Mouse (Mus musculus) lung, embryonic 16.5 days (tissue): ENCODE data around the gene Gja4. TPM values are rescaled to one million over a fixed set of nuclear protein-coding genes. Genes with fewer than 3 reads are reported as not detected.
A peak's percentile ranks its signal among the peaks of the same experiment; 100 is the strongest.

Source experiments
- ATAC-seq: fragments of 200-750 bp; cut with Nextera tagmentation; 2 replicates; pipeline ENCODE4 v1.8.0; 2017; ENCODE audit warnings: low read depth, mild to moderate bottlenecking, moderate library complexity
- H3K27ac ChIP-seq: fragments of 300-500 bp; sonication (generic); 2 replicates; pipeline ENCODE4 v1.5.1; 2014; ENCODE audit warnings: mild to moderate bottlenecking, control low read depth, low read length
- H3K27me3 ChIP-seq: fragments of 300-500 bp; sonication (generic); 2 replicates; pipeline ENCODE4 v1.6.1; 2014; ENCODE audit warnings: low read depth, low read length, mixed read lengths; ENCODE audit not compliant: control insufficient read depth, insufficient read depth
- H3K36me3 ChIP-seq: fragments of 300-500 bp; sonication (generic); 2 replicates; pipeline ENCODE4 v1.6.1; 2014; ENCODE audit warnings: low read length; ENCODE audit not compliant: control insufficient read depth, insufficient read depth
- H3K4me1 ChIP-seq: fragments of 300-500 bp; sonication (generic); replicated peaks from 2 replicates; pipeline ENCODE4 v1.6.1; 2014; ENCODE audit warnings: low read length, mixed read lengths; ENCODE audit not compliant: control insufficient read depth, insufficient read depth
- H3K4me2 ChIP-seq: fragments of 300-500 bp; sonication (generic); 2 replicates; pipeline ENCODE4 v1.6.1; 2014; ENCODE audit warnings: low read depth, low read length, control low read depth
- H3K4me3 ChIP-seq: fragments of 300-500 bp; sonication (generic); 2 replicates; pipeline ENCODE4 v1.5.1; 2014; ENCODE audit warnings: mild to moderate bottlenecking, low read length, control low read depth
- H3K9ac ChIP-seq: fragments of 300-500 bp; sonication (generic); 2 replicates; pipeline ENCODE4 v1.6.1; 2014; ENCODE audit warnings: low read length, control low read depth
- H3K9me3 ChIP-seq: fragments of 300-500 bp; sonication (generic); 2 replicates; pipeline ENCODE4 v1.6.1; 2016; ENCODE audit warnings: low read length; ENCODE audit not compliant: control insufficient read depth
- WGBS: fragments of 180-500 bp; shearing (Covaris S2); extraction: QIAGEN DNeasy Blood & Tissue Kit; methylation state at CpG from one replicate; pipeline ENCODE4 v1.1.7; 2014; 5-methylcytosine and 5-hydroxymethylcytosine counted together
- polyA plus RNA-seq: library from polyadenylated mRNA; unstranded; fragments of >200 nt; fragmentation: Nextera tagmentation; extraction: Ambion mirVana; gene quantifications from 2 replicates; pipeline ENCODE4 v1.2.1, GENCODE M21; 2015

Gja4 gene
- polyA plus RNA-seq, 1 experiment from 2014 or later, result 41.2 TPM

- WGBS, result 68% methylated on average over 5 of the region's 5 CpGs
- no peak; the same call in 1 of the 2 replicates for ATAC-seq
These were observed 49.7 kb downstream of the Gja4 start for GRCm38 (mm10) chr4:127264183-127264554.

GRCm38 (mm10) chr4:127263438-127264182, 50.2 kb downstream of the Gja4 start:
- 52% methylated on average over 19 of the region's 19 CpGs for WGBS
- no peaks in the 10 kb centered on the region for H3K4me1 ChIP-seq
- H3K27me3 ChIP-seq, result no peaks in the 10 kb centered on the region
- H3K27ac ChIP-seq, result peak overlapping the region; percentile 84
- peak; percentile 88 for ATAC-seq
- H3K4me2 ChIP-seq, result no peak overlapping the region
- H3K4me3 ChIP-seq, result no peak overlapping the region
- H3K9me3 ChIP-seq, result no peaks in the 10 kb centered on the region
- H3K9ac ChIP-seq, result no peak overlapping the region
- no peaks in the 10 kb centered on the region for H3K36me3 ChIP-seq

More at GRCm38 (mm10) chr4:127264183-127264554, 49.7 kb downstream of the Gja4 start:
- H3K4me2 ChIP-seq, result no peak overlapping the region
- no peak overlapping the region for H3K9ac ChIP-seq
- no peaks in the 10 kb centered on the region for H3K36me3 ChIP-seq
- no peaks in the 10 kb centered on the region for H3K4me1 ChIP-seq
- no peak overlapping the region for H3K4me3 ChIP-seq
- no peaks in the 10 kb centered on the region for H3K9me3 ChIP-seq
- H3K27ac ChIP-seq, result peak overlapping the region; percentile 83
- peaks cover under 1% of the 10 kb centered on the region; the same call in 1 of the 2 replicates for H3K27me3 ChIP-seq

DNA sequence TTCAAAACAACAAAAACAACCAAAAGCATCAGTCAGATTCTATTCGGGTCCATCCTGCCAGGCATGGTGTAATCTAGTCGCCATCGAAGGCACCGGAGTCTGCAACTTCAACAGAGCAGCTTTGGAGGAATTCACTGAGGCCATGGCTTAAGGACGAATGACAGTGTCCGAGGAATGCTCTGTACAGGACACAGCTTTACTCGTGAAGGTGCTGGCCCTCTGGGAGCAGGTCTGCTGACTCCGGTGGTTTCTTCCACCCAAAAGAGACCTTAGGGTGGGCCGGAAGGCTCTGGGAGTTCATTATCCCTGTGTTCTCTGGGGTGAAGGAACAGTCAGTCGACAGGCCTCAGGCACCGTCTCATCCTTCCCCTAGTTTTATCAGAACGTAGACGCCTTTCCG, 52.2 kb downstream of the Gja4 start:
- no peak for ATAC-seq
- H3K4me3 ChIP-seq, result no peak overlapping the region
- H3K36me3 ChIP-seq, result no peaks in the 10 kb centered on the region
- peaks cover 8% of the 10 kb centered on the region for H3K4me1 ChIP-seq
- H3K9me3 ChIP-seq, result no peaks in the 10 kb centered on the region
- H3K4me2 ChIP-seq, result no peak overlapping the region
- no peak overlapping the region for H3K9ac ChIP-seq
- no peak overlapping the region for H3K27ac ChIP-seq
- 83% methylated on average over 14 of the region's 14 CpGs for WGBS
- H3K27me3 ChIP-seq, result no peaks in the 10 kb centered on the region

Other genes starting within 250 kb of the Gja4 start
- gene Zmym6, start 236.7 kb downstream of the Gja4 start, polyA plus RNA-seq, result 14.4 and 18.2 TPM in 2 replicates
- 21.0 and 22.7 TPM in 2 replicates for gene Tmem35b, start 190.3 kb downstream of the Gja4 start, polyA plus RNA-seq
- gene Dlgap3, start 144.8 kb downstream of the Gja4 start, polyA plus RNA-seq, result 0.38 and 0.41 TPM in 2 replicates
- gene Smim12, start 70.3 kb downstream of the Gja4 start, polyA plus RNA-seq, result 58.1 and 64.5 TPM in 2 replicates
- gene Gjb3, start 16.8 kb upstream of the Gja4 start, polyA plus RNA-seq, result 2.0 and 2.2 TPM in 2 replicates
- gene Gjb4, start 40.0 kb upstream of the Gja4 start, polyA plus RNA-seq, result 0.20 TPM in 1 of 2 replicates, not detected in the other
- 0.59 and 0.79 TPM in 2 replicates for gene Gjb5, start 44.1 kb upstream of the Gja4 start, polyA plus RNA-seq